Mouse (Mus musculus): ENCODE results near the gene Phc2. TPM values are rescaled to one million over a fixed set of nuclear protein-coding genes. Genes with fewer than 3 reads are reported as not detected.
"Not testable (repeated sequence)": the region's sequence is repeated elsewhere in the genome, so short reads cannot be mapped to it uniquely, and the experiment has no call there.

Gene Phc2
- polyA plus RNA-seq, 1 experiment from 2014 or later, result 18.9 TPM

- Histone ChIP-seq H3K27me3 (ENCODE audit: control insufficient read depth, insufficient read depth, low read depth, low read length) (no peaks in the 10 kb centered on the region), H3K9ac (ENCODE audit: low read length) (no peak overlapping the region), H3K9me3 (ENCODE audit: control insufficient read depth, low read length) (no peaks in the 10 kb centered on the region), H3K4me2 (ENCODE audit: low read depth, low read length) (no peak overlapping the region), H3K36me3 (ENCODE audit: control insufficient read depth, insufficient read depth, low read length) (no peaks in the 10 kb centered on the region), H3K4me3 (ENCODE audit: low read length) (no peak overlapping the region), H3K27ac (ENCODE audit: low read length) (no peak overlapping the region), H3K4me1 (replicated peaks; ENCODE audit: control insufficient read depth, insufficient read depth, low read length) (peaks cover 6% of the 10 kb centered on the region)
- no peak for ATAC-seq (ENCODE audit: low read depth)
- 82% methylated on average over 8 of the region's 8 CpGs for WGBS
These were observed 5.7 kb downstream of the Phc2 start for GRCm38 (mm10) chr4:128660196-128660595.

- no peaks in the 10 kb centered on the region for H3K9me3 ChIP-seq (ENCODE audit: control insufficient read depth, low read length)
- 82% methylated on average over 8 of the region's 8 CpGs for WGBS
- no peak for ATAC-seq (ENCODE audit: low read depth)
These were observed 6.6 kb downstream of the Phc2 start for GRCm38 (mm10) chr4:128661063-128661462.

GRCm38 (mm10) chr4:128664002-128664401, 9.5 kb downstream of the Phc2 start:
- no peak for ATAC-seq (ENCODE audit: low read depth)
- H3K36me3 ChIP-seq (ENCODE audit: control insufficient read depth, insufficient read depth, low read length), result no peaks in the 10 kb centered on the region
- no peaks in the 10 kb centered on the region; the same call in none of the 2 replicates for H3K4me1 ChIP-seq (replicated peaks; ENCODE audit: control insufficient read depth, insufficient read depth, low read length)
- H3K9ac ChIP-seq (ENCODE audit: low read length), result no peak overlapping the region
- WGBS, result 69% methylated on average over 3 of the region's 3 CpGs
- no peaks in the 10 kb centered on the region for H3K9me3 ChIP-seq (ENCODE audit: control insufficient read depth, low read length)
- no peak overlapping the region for H3K27ac ChIP-seq (ENCODE audit: low read length)
- no peak overlapping the region for H3K4me3 ChIP-seq (ENCODE audit: low read length)
- H3K27me3 ChIP-seq (ENCODE audit: control insufficient read depth, insufficient read depth, low read depth, low read length), result no peaks in the 10 kb centered on the region
- no peak overlapping the region for H3K4me2 ChIP-seq (ENCODE audit: low read depth, low read length)

More at GRCm38 (mm10) chr4:128661063-128661462, 6.6 kb downstream of the Phc2 start:
- Histone ChIP-seq H3K27ac (ENCODE audit: low read length) (no peak overlapping the region), H3K4me1 (replicated peaks; ENCODE audit: control insufficient read depth, insufficient read depth, low read length) (peaks cover 2% of the 10 kb centered on the region), H3K27me3 (ENCODE audit: control insufficient read depth, insufficient read depth, low read depth, low read length) (no peaks in the 10 kb centered on the region), H3K9ac (ENCODE audit: low read length) (no peak overlapping the region), H3K4me3 (ENCODE audit: low read length) (no peak overlapping the region), H3K36me3 (ENCODE audit: control insufficient read depth, insufficient read depth, low read length) (no peaks in the 10 kb centered on the region), H3K4me2 (ENCODE audit: low read depth, low read length) (no peak overlapping the region)

GRCm38 (mm10) chr4:128666362-128666761, 11.9 kb downstream of the Phc2 start:
- H3K9ac ChIP-seq (ENCODE audit: low read length); H3K36me3 ChIP-seq (ENCODE audit: control insufficient read depth, insufficient read depth, low read length); H3K4me1 ChIP-seq (replicated peaks; ENCODE audit: control insufficient read depth, insufficient read depth, low read length); H3K4me2 ChIP-seq (ENCODE audit: low read depth, low read length); H3K4me3 ChIP-seq (ENCODE audit: low read length); H3K9me3 ChIP-seq (ENCODE audit: control insufficient read depth, low read length); H3K27me3 ChIP-seq (ENCODE audit: control insufficient read depth, insufficient read depth, low read depth, low read length): not testable (repeated sequence)
- 41% methylated on average over 7 of the region's 7 CpGs for WGBS
- ATAC-seq (ENCODE audit: low read depth), result peak; percentile 48
- H3K27ac ChIP-seq (ENCODE audit: low read length), result peak overlapping the region; percentile 49

- not testable (repeated sequence) for H3K9ac ChIP-seq (ENCODE audit: low read length); H3K36me3 ChIP-seq (ENCODE audit: control insufficient read depth, insufficient read depth, low read length); H3K9me3 ChIP-seq (ENCODE audit: control insufficient read depth, low read length); H3K4me1 ChIP-seq (replicated peaks; ENCODE audit: control insufficient read depth, insufficient read depth, low read length); H3K27me3 ChIP-seq (ENCODE audit: control insufficient read depth, insufficient read depth, low read depth, low read length); H3K4me3 ChIP-seq (ENCODE audit: low read length); H3K4me2 ChIP-seq (ENCODE audit: low read depth, low read length)
- peak; percentile 40; the same call in 1 of the 2 replicates for ATAC-seq (ENCODE audit: low read depth)
- WGBS, result 43% methylated on average over 4 of the region's 4 CpGs
- 0 out of 2 replicates have a peak overlapping the region, but pooled peaks have one; percentile 16 for H3K27ac ChIP-seq (ENCODE audit: low read length)
These were observed 12.7 kb downstream of the Phc2 start for GRCm38 (mm10) chr4:128667195-128667594.

GRCm38 (mm10) chr4:128669229-128669628, 14.7 kb downstream of the Phc2 start:
- no peak overlapping the region for H3K4me3 ChIP-seq (ENCODE audit: low read length)
- ATAC-seq (ENCODE audit: low read depth), result no peak
- no peak overlapping the region for H3K9ac ChIP-seq (ENCODE audit: low read length)
- no peak overlapping the region for H3K27ac ChIP-seq (ENCODE audit: low read length)
- H3K4me1 ChIP-seq (replicated peaks; ENCODE audit: control insufficient read depth, insufficient read depth, low read length), result peaks cover 7% of the 10 kb centered on the region
- WGBS, result 72% methylated on average over 6 of the region's 6 CpGs
- H3K4me2 ChIP-seq (ENCODE audit: low read depth, low read length), result no peak overlapping the region
- no peaks in the 10 kb centered on the region for H3K9me3 ChIP-seq (ENCODE audit: control insufficient read depth, low read length)
- H3K27me3 ChIP-seq (ENCODE audit: control insufficient read depth, insufficient read depth, low read depth, low read length), result no peaks in the 10 kb centered on the region
- no peaks in the 10 kb centered on the region for H3K36me3 ChIP-seq (ENCODE audit: control insufficient read depth, insufficient read depth, low read length)

- peak; percentile 57; the same call in 1 of the 2 replicates for ATAC-seq (ENCODE audit: low read depth)
- Histone ChIP-seq H3K4me1 (replicated peaks; ENCODE audit: control insufficient read depth, insufficient read depth, low read length) (peaks cover 7% of the 10 kb centered on the region), H3K36me3 (ENCODE audit: control insufficient read depth, insufficient read depth, low read length) (no peaks in the 10 kb centered on the region), H3K4me3 (ENCODE audit: low read length) (no peak overlapping the region), H3K9me3 (ENCODE audit: control insufficient read depth, low read length) (no peaks in the 10 kb centered on the region), H3K4me2 (ENCODE audit: low read depth, low read length) (0 out of 2 replicates have a peak overlapping the region, but pooled peaks have one; percentile 5), H3K27ac (ENCODE audit: low read length) (no peak overlapping the region), H3K27me3 (ENCODE audit: control insufficient read depth, insufficient read depth, low read depth, low read length) (no peaks in the 10 kb centered on the region), H3K9ac (ENCODE audit: low read length) (no peak overlapping the region)
- WGBS, result 35% methylated on average over 11 of the region's 11 CpGs
These were observed 16.2 kb downstream of the Phc2 start for GRCm38 (mm10) chr4:128670566-128671191.

- Histone ChIP-seq H3K36me3 (ENCODE audit: control insufficient read depth, insufficient read depth, low read length) (no peaks in the 10 kb centered on the region), H3K27ac (ENCODE audit: low read length) (no peak overlapping the region), H3K9me3 (ENCODE audit: control insufficient read depth, low read length) (no peaks in the 10 kb centered on the region), H3K4me3 (ENCODE audit: low read length) (no peak overlapping the region), H3K9ac (ENCODE audit: low read length) (no peak overlapping the region), H3K27me3 (ENCODE audit: control insufficient read depth, insufficient read depth, low read depth, low read length) (no peaks in the 10 kb centered on the region), H3K4me2 (ENCODE audit: low read depth, low read length) (no peak overlapping the region), H3K4me1 (replicated peaks; ENCODE audit: control insufficient read depth, insufficient read depth, low read length) (peaks cover 7% of the 10 kb centered on the region)
- ATAC-seq (ENCODE audit: low read depth), result no peak
- 93% methylated on average over 4 of the region's 4 CpGs for WGBS
These were observed 18.0 kb downstream of the Phc2 start for GRCm38 (mm10) chr4:128672494-128672893.

- 50% methylated on average over 13 of the region's 13 CpGs for WGBS
- Histone ChIP-seq H3K4me2 (ENCODE audit: low read depth, low read length) (peak overlapping the region; percentile 36), H3K27ac (ENCODE audit: low read length) (no peak overlapping the region), H3K9ac (ENCODE audit: low read length) (no peak overlapping the region), H3K27me3 (ENCODE audit: control insufficient read depth, insufficient read depth, low read depth, low read length) (no peaks in the 10 kb centered on the region), H3K4me3 (ENCODE audit: low read length) (no peak overlapping the region), H3K36me3 (ENCODE audit: control insufficient read depth, insufficient read depth, low read length) (no peaks in the 10 kb centered on the region), H3K4me1 (replicated peaks; ENCODE audit: control insufficient read depth, insufficient read depth, low read length) (peaks cover 16% of the 10 kb centered on the region; the same call in 1 of the 2 replicates), H3K9me3 (ENCODE audit: control insufficient read depth, low read length) (no peaks in the 10 kb centered on the region)
- ATAC-seq (ENCODE audit: low read depth), result peak; percentile 61
These were observed 24.2 kb downstream of the Phc2 start for GRCm38 (mm10) chr4:128678564-128679217.
